Mouse (Mus musculus) limb, embryonic 15.5 days (tissue): ENCODE results near the gene Fam19a2. TPM values are rescaled to one million over a fixed set of nuclear protein-coding genes. Genes with fewer than 3 reads are reported as not detected.

Experiments
- ATAC-seq: fragments of 200-750 bp; cut with Nextera tagmentation; 2 replicates; pipeline ENCODE4 v1.8.0; 2017; ENCODE audit warnings: low read depth, moderate TSS enrichment; ENCODE audit not compliant: insufficient number of reproducible peaks, low FRiP score, low TSS enrichment
- H3K27ac ChIP-seq: fragments of 300-500 bp; sonication (generic); 2 replicates; pipeline ENCODE4 v1.5.1; 2015; ENCODE audit warnings: moderate library complexity, mild to moderate bottlenecking, inconsistent platforms
- H3K27me3 ChIP-seq: fragments of 300-500 bp; sonication (generic); 2 replicates; pipeline ENCODE4 v1.6.1; 2015; ENCODE audit warnings: inconsistent platforms
- H3K36me3 ChIP-seq: fragments of 300-500 bp; sonication (generic); 2 replicates; pipeline ENCODE4 v1.6.1; 2015; ENCODE audit warnings: inconsistent platforms
- H3K4me1 ChIP-seq: fragments of 300-500 bp; sonication (generic); 2 replicates; pipeline ENCODE4 v1.6.1; 2015; ENCODE audit warnings: inconsistent platforms
- H3K4me2 ChIP-seq: fragments of 300-500 bp; sonication (generic); 2 replicates; pipeline ENCODE4 v1.6.1; 2015; ENCODE audit warnings: mild to moderate bottlenecking, inconsistent platforms
- H3K4me3 ChIP-seq: fragments of 300-500 bp; sonication (generic); 2 replicates; pipeline ENCODE4 v1.5.1; 2015; ENCODE audit warnings: mild to moderate bottlenecking, inconsistent platforms
- H3K9ac ChIP-seq: fragments of 300-500 bp; sonication (generic); 2 replicates; pipeline ENCODE4 v1.6.1; 2015; ENCODE audit warnings: inconsistent platforms
- H3K9me3 ChIP-seq: fragments of 300-500 bp; sonication (generic); 2 replicates; pipeline ENCODE4 v1.6.1; 2016; ENCODE audit warnings: inconsistent platforms
- WGBS: fragments of 180-500 bp; shearing (Covaris S2); methylation state at CpG from one replicate; pipeline ENCODE4 v1.1.7; 2015; 5-methylcytosine and 5-hydroxymethylcytosine counted together
- polyA plus RNA-seq: library from polyadenylated mRNA; unstranded; fragments of >200 nt; fragmentation: Nextera tagmentation; extraction: Ambion mirVana; gene quantifications from 2 replicates; pipeline ENCODE4 v1.2.1, GENCODE M21; 2015

The Fam19a2 gene
- 1.7 and 2.9 TPM in 2 replicates for polyA plus RNA-seq

GRCm38 (mm10) chr10:123263876-123264309, at the start of gene Fam19a2:
Fam19a2 (plus strand) TSS chr10:123263996.
- ATAC-seq, result 0 out of 2 replicates have a peak, but pooled peaks have one; percentile 41
- peak within 1 kb of the TSS; percentile 32 for H3K9ac ChIP-seq
- H3K4me2 ChIP-seq, result peak within 1 kb of the TSS; percentile 98
- WGBS, result under 1% methylated on average over 12 of the region's 12 CpGs
- peaks cover 23% of the 10 kb centered on the region for H3K4me1 ChIP-seq
- H3K36me3 ChIP-seq, result no peaks in the 10 kb centered on the region
- peak within 1 kb of the TSS; percentile 17; the same call in 1 of the 2 replicates for H3K27ac ChIP-seq
- no peaks in the 10 kb centered on the region for H3K9me3 ChIP-seq
- H3K4me3 ChIP-seq, result peak within 1 kb of the TSS; percentile 57
- H3K27me3 ChIP-seq, result peaks cover 33% of the 10 kb centered on the region

DNA sequence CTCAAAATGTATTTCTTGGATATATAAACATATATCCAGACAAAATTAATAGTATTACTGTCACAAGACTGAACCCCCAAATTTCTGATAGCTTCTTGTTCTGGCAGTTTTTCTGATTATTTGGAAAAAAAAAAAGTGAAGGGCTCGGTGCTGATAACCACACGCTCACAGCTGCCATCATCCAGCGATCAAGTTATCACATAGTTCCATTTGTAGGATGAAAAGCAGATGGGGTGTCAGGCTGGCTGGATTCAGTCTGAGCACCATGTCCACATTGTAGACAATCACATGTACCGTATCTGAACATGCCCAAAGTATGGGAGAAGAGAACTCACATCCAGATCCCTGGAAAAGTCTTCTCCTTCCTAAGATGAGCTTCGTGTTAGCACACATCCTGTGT, 41.0 kb upstream of the Fam19a2 start:
- WGBS, result 84% methylated on average over 5 of the region's 5 CpGs
- Histone ChIP-seq H3K27ac (no peak overlapping the region), H3K9ac (no peak overlapping the region), H3K4me1 (no peaks in the 10 kb centered on the region), H3K4me3 (no peak overlapping the region), H3K9me3 (no peaks in the 10 kb centered on the region), H3K4me2 (no peak overlapping the region), H3K36me3 (no peaks in the 10 kb centered on the region), H3K27me3 (no peaks in the 10 kb centered on the region)
- ATAC-seq, result no peak

GRCm38 (mm10) chr10:123229420-123229819, 34.4 kb upstream of the Fam19a2 start:
- WGBS, result 87% methylated on average over 5 of the region's 5 CpGs
- H3K4me1 ChIP-seq, result no peaks in the 10 kb centered on the region
- H3K9ac ChIP-seq, result no peak overlapping the region
- H3K4me3 ChIP-seq, result no peak overlapping the region
- no peaks in the 10 kb centered on the region for H3K9me3 ChIP-seq
- H3K27me3 ChIP-seq, result no peaks in the 10 kb centered on the region
- H3K4me2 ChIP-seq, result no peak overlapping the region
- H3K27ac ChIP-seq, result no peak overlapping the region
- ATAC-seq, result no peak
- no peaks in the 10 kb centered on the region for H3K36me3 ChIP-seq

GRCm38 (mm10) chr10:123248063-123248462, 15.7 kb upstream of the Fam19a2 start:
- WGBS, result 90% methylated on average over 6 of the region's 6 CpGs
- Histone ChIP-seq H3K27me3 (no peaks in the 10 kb centered on the region), H3K36me3 (no peaks in the 10 kb centered on the region), H3K4me1 (no peaks in the 10 kb centered on the region; the same call in 1 of the 2 replicates), H3K4me3 (no peak overlapping the region), H3K4me2 (no peak overlapping the region), H3K27ac (no peak overlapping the region), H3K9me3 (no peaks in the 10 kb centered on the region), H3K9ac (no peak overlapping the region)
- ATAC-seq, result no peak

DNA sequence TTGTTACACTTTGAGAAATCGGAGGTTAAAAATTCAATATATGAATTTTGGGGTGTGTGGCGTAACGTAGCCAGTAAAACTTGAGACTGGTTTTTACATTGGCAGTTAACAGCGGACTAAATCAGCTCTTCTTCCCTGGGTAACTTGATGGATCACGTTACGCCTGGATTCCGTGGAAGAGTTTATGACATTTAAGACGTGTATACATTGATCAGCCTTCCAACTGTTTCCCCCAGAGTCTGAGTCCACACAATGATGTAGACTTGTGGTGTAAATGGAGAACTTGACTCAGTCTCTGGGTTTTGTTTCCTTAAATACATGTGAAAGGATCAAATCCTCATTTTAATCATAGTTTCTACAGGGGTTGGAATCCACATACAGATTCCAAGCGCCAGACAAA, 11.9 kb upstream of the Fam19a2 start:
- no peak overlapping the region for H3K9ac ChIP-seq
- H3K9me3 ChIP-seq, result no peaks in the 10 kb centered on the region
- 39% methylated on average over 9 of the region's 9 CpGs for WGBS
- no peak overlapping the region for H3K27ac ChIP-seq
- ATAC-seq, result no peak
- H3K4me2 ChIP-seq, result no peak overlapping the region
- no peak overlapping the region for H3K4me3 ChIP-seq
- H3K4me1 ChIP-seq, result no peaks in the 10 kb centered on the region; the same call in 1 of the 2 replicates
- no peaks in the 10 kb centered on the region for H3K36me3 ChIP-seq
- H3K27me3 ChIP-seq, result no peaks in the 10 kb centered on the region

GRCm38 (mm10) chr10:123254299-123254698, 9.5 kb upstream of the Fam19a2 start:
- H3K27me3 ChIP-seq, result no peaks in the 10 kb centered on the region
- no peaks in the 10 kb centered on the region; the same call in 1 of the 2 replicates for H3K4me1 ChIP-seq
- no peak for ATAC-seq
- H3K4me2 ChIP-seq, result no peak overlapping the region
- no peak overlapping the region for H3K4me3 ChIP-seq
- no peaks in the 10 kb centered on the region for H3K9me3 ChIP-seq
- H3K9ac ChIP-seq, result no peak overlapping the region
- 27% methylated on average over 5 of the region's 5 CpGs for WGBS
- no peak overlapping the region for H3K27ac ChIP-seq
- no peaks in the 10 kb centered on the region for H3K36me3 ChIP-seq

DNA sequence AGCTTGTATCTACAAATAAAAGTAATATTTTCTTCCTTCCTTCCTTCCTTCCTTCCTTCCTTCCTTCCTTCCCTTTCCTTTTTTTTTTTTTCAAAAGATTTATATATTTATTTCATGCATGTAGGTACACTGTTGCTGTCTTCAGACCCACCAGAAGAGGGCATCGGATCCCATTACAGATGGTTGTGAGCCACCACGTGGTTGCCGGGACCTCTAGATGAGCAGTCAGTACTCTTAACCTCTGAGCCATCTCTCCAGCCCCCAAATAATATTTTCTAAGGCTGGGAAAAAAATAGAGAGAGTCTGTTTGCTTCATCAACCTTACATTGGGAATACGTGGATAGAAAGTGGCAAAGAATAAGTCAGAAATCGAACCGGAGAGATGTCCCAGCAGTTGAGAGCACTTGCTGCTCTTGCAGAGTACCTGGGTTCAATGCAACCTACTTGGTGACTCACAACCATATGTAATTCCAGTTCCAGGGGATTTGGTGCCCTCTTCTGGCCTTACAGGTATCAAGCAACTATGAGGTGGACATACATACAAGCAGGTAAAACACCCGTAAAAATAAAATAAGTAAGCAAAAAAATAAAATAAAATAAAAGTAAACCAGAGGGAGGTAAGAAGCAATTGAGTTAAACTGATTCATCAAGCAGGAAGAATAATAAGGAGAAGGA, 8.0 kb upstream of the Fam19a2 start:
- WGBS, result 78% methylated on average over 7 of the region's 7 CpGs
- Histone ChIP-seq H3K27me3 (peaks cover 6% of the 10 kb centered on the region; the same call in 1 of the 2 replicates), H3K27ac (no peak overlapping the region), H3K9ac (no peak overlapping the region), H3K4me2 (no peak overlapping the region), H3K9me3 (no peaks in the 10 kb centered on the region), H3K4me3 (no peak overlapping the region), H3K36me3 (no peaks in the 10 kb centered on the region), H3K4me1 (no peaks in the 10 kb centered on the region; the same call in 1 of the 2 replicates)
- ATAC-seq, result no peak

GRCm38 (mm10) chr10:123264461-123265191, 830 bp downstream of the Fam19a2 start:
- peak; percentile 71; the same call in 1 of the 2 replicates for ATAC-seq
- peak overlapping the region; percentile 17; the same call in 1 of the 2 replicates for H3K27ac ChIP-seq
- WGBS, result under 1% methylated on average over 84 of the region's 84 CpGs

GRCm38 (mm10) chr10:123265241-123265790, 1.5 kb downstream of the Fam19a2 start:
- no peak for ATAC-seq
- WGBS, result under 1% methylated on average over 50 of the region's 50 CpGs
- Histone ChIP-seq H3K36me3 (no peaks in the 10 kb centered on the region), H3K4me3 (peak overlapping the region; percentile 57), H3K9ac (peak overlapping the region; percentile 32), H3K27me3 (peaks cover 33% of the 10 kb centered on the region), H3K9me3 (no peaks in the 10 kb centered on the region), H3K27ac (no peak overlapping the region), H3K4me1 (peaks cover 23% of the 10 kb centered on the region), H3K4me2 (peak overlapping the region; percentile 98)

More at GRCm38 (mm10) chr10:123264461-123265191, 830 bp downstream of the Fam19a2 start:
- peaks cover 23% of the 10 kb centered on the region for H3K4me1 ChIP-seq
- peaks cover 33% of the 10 kb centered on the region for H3K27me3 ChIP-seq
- peak overlapping the region; percentile 32 for H3K9ac ChIP-seq
- H3K36me3 ChIP-seq, result no peaks in the 10 kb centered on the region
- peak overlapping the region; percentile 57 for H3K4me3 ChIP-seq
- H3K4me2 ChIP-seq, result peak overlapping the region; percentile 98
- H3K9me3 ChIP-seq, result no peaks in the 10 kb centered on the region

- H3K27ac ChIP-seq, result no peak overlapping the region
- H3K9me3 ChIP-seq, result no peaks in the 10 kb centered on the region
- no peak overlapping the region for H3K4me3 ChIP-seq
- H3K4me2 ChIP-seq, result no peak overlapping the region
- H3K27me3 ChIP-seq, result peaks cover 22% of the 10 kb centered on the region
- H3K9ac ChIP-seq, result no peak overlapping the region
- ATAC-seq, result no peak
- WGBS, result 74% methylated on average over 10 of the region's 10 CpGs
- H3K4me1 ChIP-seq, result peaks cover 23% of the 10 kb centered on the region
- H3K36me3 ChIP-seq, result no peaks in the 10 kb centered on the region
These were observed 4.8 kb downstream of the Fam19a2 start for GRCm38 (mm10) chr10:123268568-123268967.

DNA sequence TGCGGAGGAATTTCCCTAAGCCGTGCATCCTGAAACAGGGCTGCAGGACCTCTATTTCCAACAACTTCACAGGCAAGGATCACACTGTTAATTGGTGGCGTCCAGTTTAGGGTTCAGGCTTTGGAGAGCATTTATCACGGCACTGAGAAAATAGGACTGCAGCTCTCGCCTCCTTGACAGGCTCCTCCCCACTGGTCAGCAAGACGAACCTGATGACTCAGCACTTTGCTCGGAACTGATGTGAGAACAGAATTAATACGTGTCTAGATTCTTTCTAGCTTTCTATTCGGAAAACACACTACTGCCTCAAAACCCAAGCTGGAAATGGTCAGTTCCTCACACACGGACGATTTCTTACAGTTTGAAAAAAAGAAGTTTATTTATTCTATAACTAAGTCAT, 10.8 kb downstream of the Fam19a2 start:
- no peak for ATAC-seq
- 61% methylated on average over 11 of the region's 11 CpGs for WGBS

DNA sequence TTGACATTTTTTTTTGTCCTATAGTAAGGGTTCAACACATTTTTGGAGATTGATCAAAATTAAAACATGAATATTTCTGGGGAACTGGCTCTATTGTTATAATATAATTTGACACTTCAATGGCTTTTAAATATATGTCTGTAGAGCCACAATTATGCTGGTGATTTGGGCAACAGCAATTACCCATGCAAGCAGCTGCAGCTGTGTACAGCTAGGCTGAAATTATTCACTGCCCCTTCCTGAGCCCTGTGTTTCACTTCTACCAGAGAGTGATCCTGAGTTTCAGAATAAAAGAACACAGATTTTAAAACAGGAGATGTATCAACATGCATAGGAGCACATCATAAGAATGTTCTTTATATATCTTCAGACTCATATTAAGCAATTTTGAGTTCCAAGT, 43.5 kb downstream of the Fam19a2 start:
- no peak overlapping the region for H3K9ac ChIP-seq
- H3K27me3 ChIP-seq, result no peaks in the 10 kb centered on the region
- no peaks in the 10 kb centered on the region for H3K36me3 ChIP-seq
- no peak overlapping the region for H3K4me3 ChIP-seq
- H3K27ac ChIP-seq, result no peak overlapping the region
- no peak for ATAC-seq
- H3K4me2 ChIP-seq, result no peak overlapping the region
- no peaks in the 10 kb centered on the region for H3K9me3 ChIP-seq
- no peaks in the 10 kb centered on the region for H3K4me1 ChIP-seq

More for the DNA sequence above, 10.8 kb downstream of the Fam19a2 start:
- no peaks in the 10 kb centered on the region for H3K36me3 ChIP-seq
- no peaks in the 10 kb centered on the region for H3K27me3 ChIP-seq
- no peak overlapping the region for H3K27ac ChIP-seq
- H3K9me3 ChIP-seq, result no peaks in the 10 kb centered on the region
- no peaks in the 10 kb centered on the region for H3K4me1 ChIP-seq
- no peak overlapping the region for H3K4me3 ChIP-seq
- no peak overlapping the region for H3K4me2 ChIP-seq
- H3K9ac ChIP-seq, result no peak overlapping the region
